Mouse (Mus musculus): Measurements from ENCODE around the gene Phka1. TPM values are rescaled to one million over a fixed set of nuclear protein-coding genes. Genes with fewer than 3 reads are reported as not detected.

Phka1 gene
- 4.7 and 5.3 TPM in 2 replicates for polyA plus RNA-seq (2015; fragmentation: Nextera tagmentation; extraction: Ambion mirVana)

GRCm38 (mm10) chrX:102643823-102644572, at the start of gene Phka1:
TSS of gene Phka1 (minus strand) at chrX:102644246.

GRCm38 (mm10) chrX:102686872-102687271, 42.8 kb upstream of the Phka1 start, which contains the start of gene Gm3880:
TSS of gene Gm3880 (minus strand) at chrX:102686972.

DNA sequence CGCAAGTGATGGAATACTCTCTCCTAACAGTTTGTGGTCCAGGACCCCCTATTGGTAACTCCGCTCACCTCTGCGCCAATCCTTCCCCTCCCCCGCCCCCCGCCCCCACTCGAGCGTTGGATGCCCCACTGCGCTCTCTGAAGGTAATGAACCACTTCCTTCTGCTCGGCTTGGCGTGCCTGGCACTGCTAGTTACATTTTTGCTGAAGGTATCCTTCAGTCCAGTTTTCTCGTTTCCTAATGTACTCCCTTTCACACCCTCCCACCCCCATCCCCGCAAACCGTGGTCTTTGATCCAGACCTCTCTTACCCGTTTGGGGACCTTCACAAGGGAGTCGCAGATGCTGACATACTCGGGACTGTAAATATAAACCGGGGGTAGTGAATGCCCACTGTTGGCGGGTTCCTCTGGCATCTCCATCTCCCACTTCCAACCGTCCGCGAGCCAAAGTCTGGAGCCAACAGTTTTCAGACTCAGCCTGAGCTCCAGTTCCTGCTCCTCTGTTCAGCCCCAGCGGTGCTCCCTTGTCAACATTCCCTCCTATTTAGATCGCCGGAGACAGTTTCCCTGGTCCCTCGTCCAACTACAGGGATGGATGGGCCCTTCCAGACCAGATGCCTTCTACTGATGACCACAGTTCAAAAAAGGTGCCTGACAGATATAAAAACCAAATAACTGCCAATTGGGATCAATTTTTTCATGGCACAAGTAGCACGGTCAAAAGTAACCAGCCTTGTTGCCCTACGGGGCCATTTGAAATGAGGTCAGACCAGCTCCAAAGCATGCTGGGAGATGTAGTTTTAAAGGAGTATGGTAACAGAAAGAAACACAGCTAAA, 139.2 kb downstream of the Phka1 start, which contains the start of gene Hdac8:
TSS of gene Hdac8 (minus strand) at position 716 of the 838 bp plus-strand sequence.

Other genes with a start within 250 kb of the Phka1 start
- gene Hdac8, start 138.9 kb downstream of the Phka1 start, polyA plus RNA-seq (2015; fragmentation: Nextera tagmentation; extraction: Ambion mirVana), result 7.3 and 8.1 TPM in 2 replicates
- not detected in 2 replicates for gene Gm3880, start 42.7 kb upstream of the Phka1 start, polyA plus RNA-seq (2015; fragmentation: Nextera tagmentation; extraction: Ambion mirVana)
- not detected in 2 replicates for gene Gm9112, start 63.4 kb upstream of the Phka1 start, polyA plus RNA-seq (2015; fragmentation: Nextera tagmentation; extraction: Ambion mirVana)
- not detected in 2 replicates for gene Dmrtc1b, start 63.6 kb upstream of the Phka1 start, polyA plus RNA-seq (2015; fragmentation: Nextera tagmentation; extraction: Ambion mirVana)
- gene Dmrtc1c1, start 158.7 kb upstream of the Phka1 start, polyA plus RNA-seq (2015; fragmentation: Nextera tagmentation; extraction: Ambion mirVana), result not detected in 2 replicates
- not detected in 2 replicates for gene Dmrtc1c2, start 210.4 kb upstream of the Phka1 start, polyA plus RNA-seq (2015; fragmentation: Nextera tagmentation; extraction: Ambion mirVana)
- not detected in 2 replicates for gene 1700031F05Rik, start 223.7 kb upstream of the Phka1 start, polyA plus RNA-seq (2015; fragmentation: Nextera tagmentation; extraction: Ambion mirVana)